Mouse (Mus musculus): ENCODE measurements around the gene Plekho2.

The Plekho2 gene

DNA sequence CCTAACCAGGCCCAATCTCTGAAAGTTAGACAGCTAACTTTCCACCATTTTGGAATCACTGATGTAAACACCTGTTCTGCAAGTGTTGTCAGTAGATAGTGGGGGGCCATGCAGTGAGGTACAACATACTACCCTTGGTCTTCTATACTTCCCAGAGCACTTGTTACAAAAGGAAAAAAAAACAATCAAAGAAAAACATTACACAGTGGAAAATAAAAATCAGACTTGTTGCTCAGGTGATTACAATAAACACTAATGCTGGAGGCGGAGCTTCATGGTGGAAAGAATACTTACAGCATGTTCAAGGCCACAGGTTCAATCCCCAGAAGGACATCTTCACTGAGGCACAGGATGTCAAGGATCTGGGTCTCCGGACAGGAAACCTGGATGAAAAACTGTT, 27.1 kb downstream of the Plekho2 start:
- DNase-seq = no peak

DNA sequence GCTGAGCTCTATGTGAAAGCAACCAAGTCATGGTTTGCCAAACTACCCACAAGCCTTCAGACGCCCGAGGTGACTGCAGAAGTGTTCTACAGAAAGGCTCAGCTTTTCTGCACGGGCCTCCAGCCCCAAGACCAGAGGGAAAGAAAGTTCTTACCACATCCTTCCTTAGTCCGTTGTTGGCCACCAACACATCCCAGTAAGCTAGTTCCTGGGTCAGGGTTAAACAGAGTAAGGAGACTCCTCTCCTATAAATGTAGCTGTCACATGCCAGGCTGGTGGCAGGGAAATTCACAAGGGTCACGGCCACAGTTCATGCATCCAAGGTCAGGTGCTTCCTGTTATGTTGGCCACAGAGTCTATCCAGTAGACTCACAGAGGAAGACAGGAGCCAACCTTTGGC, 27.7 kb downstream of the Plekho2 start:
- peak; percentile 57 for DNase-seq

DNA sequence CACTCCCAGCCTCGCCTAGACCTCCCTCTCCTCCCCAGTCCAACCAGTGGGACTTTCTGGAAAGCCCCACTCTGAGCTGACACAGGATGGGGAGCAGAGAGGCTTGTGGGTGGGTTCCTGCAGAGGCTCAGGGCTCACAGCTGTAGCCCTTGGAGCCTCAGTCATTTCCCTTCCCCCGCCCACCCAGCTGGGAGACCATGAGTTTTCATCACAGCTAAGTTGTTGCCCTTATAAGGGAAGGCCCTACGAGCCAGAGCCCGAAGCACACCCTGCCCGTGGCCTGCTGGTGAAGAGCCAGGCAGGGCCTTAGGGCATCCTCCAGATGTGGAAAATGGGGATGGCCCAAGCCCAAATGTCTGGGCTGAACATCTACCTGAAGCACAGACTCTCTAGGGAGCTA, 28.8 kb downstream of the Plekho2 start:
- peak; percentile 86 for DNase-seq

DNA sequence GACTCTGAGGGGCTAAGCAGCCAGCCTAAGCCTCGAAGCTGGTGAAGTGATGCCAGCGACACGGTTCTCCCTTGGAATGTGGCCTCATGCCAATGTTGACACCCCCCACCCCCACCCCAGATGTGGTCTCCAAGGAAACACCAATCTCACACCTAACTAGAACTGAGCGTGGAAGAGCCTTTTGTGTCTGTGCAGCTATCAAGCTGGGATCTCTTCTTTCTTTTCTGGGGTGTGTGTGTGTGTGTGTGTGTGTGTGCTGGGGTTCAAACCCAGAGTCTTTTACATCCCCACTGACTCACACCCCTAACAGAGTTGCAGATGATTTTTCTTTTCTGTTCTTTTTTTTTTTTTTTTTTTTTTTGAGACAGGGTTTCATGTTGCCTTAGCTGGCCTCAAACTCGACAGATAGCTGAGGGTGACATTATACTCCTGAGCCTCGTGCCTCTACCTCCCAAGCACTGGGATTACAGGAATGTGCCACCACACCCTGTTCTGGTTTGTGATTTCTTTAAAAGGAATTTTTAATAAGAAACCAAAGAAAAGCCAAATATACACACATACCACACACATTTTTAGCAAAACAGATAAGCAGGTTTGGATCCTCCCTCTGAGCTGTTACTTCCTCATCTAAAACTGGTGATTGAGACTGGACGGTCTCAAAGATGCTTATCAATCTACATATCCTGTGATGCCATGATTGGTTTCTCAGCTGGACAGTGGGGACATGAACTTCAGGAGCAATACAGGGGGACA, 29.6 kb downstream of the Plekho2 start:
- no peak for DNase-seq

DNA sequence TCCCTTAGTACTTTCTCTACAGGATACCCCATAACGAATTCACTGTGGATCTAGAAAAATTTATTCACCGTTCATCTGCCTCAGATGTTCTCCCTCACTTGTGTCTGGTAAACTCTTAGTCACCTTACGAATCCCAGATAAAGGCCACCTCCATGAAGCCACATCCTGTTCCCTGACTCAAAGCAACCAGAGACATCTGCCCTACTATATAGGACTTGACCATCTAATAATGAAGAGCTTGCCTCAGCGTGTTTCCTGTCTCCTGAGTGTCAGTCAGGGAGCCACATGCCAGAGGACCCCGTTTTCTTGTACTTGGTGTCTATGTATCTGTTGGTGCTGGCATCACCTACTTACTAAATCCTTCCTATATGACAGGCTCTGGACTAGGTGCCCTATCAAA, 30.2 kb downstream of the Plekho2 start:
- no peak for DNase-seq

DNA sequence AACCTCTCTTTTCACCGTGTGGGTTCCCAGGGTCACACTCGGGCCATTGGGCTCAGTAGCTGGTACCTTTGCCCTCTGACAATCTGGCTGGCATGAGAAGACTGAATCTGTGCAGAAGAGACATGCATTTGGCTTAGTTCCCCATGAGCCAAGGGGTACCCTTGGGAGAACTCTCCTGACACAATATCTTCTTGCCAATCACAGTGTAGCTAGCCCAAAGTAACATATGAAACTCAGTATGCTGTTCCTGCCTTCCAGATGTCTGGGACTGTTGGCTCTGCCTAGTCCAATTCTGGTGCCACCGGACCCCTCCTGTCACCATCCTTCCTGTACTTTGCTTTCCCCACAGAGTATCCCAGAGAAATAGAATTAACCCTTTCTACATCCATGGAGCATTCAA, 30.7 kb downstream of the Plekho2 start:
- no peak for DNase-seq

DNA sequence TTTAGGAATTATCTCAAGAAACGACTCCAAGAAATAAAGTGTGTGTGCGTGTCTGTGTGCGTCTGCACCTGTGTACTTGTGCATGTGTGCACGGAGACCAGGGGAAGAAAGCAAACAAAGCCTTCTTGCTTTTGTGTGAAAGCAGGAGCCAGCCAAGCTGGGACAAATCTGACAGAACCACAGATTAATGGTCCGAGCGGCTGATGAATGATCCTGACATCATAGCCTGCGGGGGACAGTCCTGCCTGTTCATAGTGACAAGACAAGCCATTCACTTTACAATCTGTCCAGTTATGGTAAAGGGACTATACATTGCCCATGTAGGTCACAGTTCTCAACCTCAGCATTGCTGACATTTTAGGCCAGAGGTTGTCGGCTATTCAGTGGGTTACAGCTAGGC, 31.5 kb downstream of the Plekho2 start:
- DNase-seq = no peak

DNA sequence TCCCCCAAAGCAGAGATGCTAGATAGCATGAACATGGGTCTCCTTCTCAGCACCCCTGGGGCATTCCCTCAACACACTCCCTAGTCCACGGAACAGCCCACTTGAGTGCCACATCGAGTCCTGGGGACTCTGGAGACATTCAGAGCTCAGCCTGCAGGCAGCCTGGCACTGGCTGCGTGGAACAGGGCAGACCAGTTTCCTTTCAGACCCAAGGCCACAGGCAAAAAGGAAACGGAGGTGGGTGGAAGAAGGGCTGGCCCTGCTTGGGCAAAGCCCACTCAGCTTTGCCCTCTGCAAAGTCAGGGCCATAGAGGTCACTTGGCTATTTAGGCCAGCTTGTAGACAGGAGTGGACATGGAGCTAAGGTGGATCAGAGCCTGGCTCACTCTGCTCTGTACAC, 32.0 kb downstream of the Plekho2 start:
- no peak for DNase-seq

DNA sequence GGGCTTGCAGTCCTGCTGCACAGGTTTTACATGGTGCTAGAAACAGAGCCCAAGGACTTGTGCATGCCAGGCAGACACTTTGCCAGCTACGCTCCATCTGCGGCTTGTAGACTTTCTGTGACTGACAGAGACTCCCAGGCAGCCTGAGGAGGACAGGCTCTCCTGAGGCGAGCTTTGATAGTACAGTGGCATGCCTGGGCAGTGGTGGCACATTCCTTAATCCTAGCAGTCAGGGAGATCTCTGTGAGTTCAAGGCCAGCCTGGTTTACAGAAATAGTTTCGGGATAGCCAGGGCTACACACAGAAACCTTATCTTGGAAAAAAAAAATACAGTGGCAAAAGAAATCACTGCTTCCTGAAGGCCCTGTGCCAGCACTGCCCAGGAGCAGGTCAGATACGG, 32.7 kb downstream of the Plekho2 start:
- no peak for DNase-seq

DNA sequence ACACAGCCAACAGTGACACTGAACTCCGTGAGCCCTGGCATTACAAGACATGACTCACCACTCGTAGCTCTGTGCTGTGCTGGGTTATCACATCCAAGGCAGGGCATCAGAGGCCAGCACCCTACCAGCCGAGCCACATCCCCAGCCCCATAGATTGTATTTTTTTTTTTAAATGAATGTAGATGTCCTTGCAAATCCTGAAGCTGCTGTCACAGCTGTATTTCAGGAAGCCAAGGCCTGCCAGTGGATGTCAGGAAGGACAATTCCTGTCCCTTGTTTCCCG, 33.5 kb downstream of the Plekho2 start:
- no peak for DNase-seq

DNA sequence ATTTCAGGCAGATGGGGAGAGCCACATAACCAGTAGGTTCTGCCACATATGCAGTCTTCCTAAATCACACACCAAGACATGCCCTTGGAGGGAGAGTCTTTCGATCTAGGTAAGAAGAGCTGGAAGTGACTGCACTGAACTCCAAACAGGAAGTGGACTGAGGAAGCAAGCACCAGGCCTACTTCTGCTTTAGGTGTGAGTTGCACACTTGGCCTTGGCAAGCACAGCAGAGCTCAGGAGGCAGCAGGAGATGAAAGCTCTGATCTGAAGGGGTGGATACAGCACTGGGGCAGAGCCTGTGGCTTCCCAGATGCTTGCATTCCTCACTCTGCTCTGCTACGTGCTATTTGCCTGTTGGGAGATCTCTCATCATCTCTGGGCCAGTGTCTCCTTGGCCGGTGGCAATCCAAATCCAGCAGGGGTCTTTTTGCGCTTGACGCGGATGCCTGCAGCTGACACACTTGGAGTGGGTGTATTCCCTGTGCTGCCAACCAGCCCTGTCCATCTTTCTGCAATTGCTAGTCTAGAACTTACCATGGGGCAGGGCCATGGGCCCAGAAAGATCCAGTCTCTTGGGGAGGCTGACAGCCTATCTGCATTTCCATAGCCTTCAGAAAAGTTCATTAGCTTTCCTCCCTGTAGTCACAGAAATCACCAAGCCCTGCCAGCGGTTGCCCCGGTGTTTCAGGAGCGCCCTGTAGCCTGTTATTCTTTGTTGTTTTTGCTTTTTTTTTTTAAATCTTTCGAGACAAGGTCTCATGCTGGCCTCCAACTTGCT, 34.0 kb downstream of the Plekho2 start:
- DNase-seq = no peak

DNA sequence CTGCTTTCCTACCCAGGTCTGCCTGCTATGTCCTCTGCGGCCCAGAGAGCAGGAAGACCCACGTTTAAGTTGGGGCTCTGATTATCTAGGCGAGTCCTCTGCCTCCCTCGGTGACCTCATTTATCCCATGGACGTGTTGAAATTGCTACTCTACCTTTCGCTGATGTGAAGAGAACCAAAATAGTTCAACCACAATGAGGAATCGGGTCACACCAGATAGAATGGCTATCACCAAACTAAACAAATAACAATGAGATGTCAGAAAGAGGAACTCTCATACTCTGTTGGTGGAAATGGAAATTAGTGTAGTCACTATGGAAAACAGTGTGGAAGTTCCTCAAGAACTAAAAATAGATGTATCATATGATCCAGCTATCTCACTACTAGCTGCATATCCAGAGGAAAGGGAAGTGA, 37.7 kb downstream of the Plekho2 start:
- DNase-seq = no peak

DNA sequence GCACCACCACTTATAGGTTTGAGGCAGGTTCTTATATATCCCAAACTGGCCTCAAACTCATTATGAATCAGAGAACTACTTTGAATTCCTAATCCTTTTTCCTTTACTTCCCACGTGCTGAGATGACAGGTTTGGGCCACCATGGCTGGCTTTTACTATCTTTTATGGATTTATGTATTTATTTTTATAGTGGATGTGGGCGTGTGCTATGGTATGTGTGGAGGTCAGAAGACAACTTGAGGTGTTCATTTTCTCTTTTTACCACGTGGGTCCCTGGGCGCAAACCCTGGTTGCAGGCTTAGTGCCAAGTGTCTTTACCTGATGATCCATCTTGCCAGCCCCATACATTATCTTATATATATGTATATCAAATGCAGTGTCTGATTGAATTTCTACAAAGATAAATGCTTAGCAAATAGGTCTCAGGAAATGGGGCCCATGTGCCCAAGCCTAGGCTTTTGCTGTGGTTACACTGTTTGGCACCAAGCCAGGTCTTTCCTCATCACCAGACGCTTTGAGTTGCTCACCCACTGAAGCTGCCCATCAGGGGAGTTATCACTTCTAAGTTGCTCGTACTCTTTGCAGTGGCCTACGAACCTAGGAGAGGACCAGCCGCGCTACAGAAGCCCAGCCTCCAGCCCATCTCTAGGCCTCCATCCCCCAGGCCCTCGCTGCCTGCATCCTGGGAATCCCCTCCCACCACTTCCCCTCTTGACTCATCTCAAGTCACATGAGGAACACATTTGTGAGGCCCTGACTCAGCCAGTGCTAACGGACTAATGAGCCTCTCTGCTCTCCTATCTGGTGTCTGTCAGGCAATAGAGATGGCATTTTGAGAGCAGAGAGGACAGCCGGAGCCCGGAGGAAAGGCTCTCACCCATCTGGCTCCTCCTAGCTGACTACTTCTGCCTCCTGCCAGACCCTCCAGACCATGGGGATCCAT, 38.4 kb downstream of the Plekho2 start:
- peak; percentile 69 for DNase-seq

DNA sequence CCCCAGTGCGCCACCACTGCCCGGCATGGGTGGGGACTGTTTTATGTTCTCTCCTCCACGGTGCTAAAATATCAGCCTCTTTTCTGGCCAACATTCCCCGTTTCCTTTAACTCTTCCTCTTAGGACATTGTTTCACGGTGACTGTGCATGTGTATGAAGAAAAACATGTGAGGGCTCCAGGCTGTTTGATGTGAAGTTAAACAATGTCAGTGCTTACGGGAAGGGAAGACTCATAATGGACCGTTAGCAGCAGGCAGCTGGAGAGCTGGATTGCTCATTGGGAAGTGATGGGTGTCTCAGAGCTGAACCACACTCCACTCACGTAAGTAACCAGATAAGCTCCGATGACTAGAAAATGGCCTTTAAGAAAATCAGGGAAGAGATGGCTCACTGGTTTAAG, 40.1 kb downstream of the Plekho2 start:
- no peak for DNase-seq

DNA sequence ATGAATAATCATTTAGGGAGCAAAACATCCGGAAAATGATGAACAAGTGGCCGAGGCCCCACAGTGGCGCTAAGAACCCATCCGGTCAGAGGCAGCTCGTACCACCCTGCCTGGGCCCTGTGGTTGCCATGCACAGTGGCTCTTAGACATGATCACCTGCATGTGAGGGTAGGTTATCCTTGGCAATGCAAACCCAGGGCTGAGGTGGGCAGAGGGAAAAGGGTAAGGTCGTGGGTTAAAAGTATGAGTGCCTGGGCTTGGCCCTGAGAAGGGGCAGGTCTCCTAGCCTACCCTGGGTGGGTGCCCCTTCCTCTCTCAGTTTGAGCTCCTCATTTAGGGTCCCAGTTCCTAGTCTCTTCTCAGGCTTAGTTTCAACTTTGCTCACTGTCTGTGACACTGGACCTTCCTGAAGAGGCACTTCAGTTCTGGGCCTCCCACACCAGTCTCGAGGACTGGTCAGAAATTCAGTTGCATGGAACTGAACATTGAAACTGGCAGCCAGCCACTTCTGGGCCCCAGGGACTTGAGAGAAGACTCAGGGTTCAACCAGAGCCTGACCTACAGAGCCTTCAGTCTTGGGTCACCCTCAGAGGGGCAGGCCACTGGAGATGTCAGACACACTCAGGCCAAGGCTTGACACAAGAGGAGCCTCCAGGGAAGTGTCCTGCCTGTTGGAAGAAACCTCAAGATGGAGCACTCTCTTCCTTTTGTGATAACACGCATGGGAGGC, 41.8 kb downstream of the Plekho2 start:
- no peak for DNase-seq

DNA sequence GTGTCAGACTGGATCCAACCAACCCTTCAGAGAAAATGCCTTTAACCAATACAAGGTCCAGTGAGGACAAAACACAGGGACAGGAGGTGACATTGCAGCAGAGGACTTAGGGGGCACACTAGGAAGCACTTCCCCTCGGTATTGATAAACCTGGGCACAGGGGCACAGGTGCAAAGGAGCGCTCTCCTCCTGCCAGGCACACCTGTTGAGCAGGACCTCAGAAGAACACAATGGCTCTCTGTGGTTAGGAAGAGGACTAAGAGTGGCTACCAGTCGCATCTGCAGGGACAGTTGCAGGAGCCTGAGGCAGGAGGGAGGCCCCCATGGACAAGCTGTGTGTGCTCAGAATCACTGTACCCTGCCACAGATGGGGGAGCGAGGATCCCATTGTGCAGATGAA, 43.3 kb downstream of the Plekho2 start:
- DNase-seq = peak; percentile 39

DNA sequence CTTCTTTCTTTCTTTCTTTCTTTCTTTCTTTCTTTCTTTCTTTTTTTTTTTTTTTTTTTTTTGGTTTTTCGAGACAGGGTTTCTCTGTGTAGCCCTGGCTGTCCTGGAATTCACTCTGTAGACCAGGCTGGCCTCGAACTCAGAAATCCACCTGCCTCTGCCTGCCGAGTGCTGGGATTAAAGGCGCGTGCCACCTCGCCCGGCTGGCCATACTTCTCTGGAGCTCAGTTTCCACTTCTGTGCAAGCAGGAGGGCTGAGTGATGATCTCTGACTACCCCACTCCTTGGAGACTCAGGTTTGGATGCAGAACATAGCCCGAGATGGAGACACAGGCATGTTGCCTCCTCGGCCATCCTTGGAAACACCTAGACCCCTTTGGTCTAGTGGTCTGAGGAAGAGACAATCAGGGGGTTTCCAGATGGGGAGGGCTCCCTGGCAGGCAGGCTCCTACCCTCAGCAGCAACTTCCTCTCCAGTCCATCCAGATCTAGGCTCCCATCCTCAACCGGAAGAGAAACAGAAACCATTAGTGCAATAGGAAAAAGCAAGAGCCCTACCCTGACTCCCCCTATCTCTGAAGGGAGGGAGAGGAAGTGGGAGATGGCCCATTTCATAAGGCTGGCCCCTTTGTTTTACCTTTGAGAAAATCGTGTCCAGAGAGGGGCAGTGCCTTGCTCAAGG, 43.9 kb downstream of the Plekho2 start:
- peak; percentile 43 for DNase-seq

DNA sequence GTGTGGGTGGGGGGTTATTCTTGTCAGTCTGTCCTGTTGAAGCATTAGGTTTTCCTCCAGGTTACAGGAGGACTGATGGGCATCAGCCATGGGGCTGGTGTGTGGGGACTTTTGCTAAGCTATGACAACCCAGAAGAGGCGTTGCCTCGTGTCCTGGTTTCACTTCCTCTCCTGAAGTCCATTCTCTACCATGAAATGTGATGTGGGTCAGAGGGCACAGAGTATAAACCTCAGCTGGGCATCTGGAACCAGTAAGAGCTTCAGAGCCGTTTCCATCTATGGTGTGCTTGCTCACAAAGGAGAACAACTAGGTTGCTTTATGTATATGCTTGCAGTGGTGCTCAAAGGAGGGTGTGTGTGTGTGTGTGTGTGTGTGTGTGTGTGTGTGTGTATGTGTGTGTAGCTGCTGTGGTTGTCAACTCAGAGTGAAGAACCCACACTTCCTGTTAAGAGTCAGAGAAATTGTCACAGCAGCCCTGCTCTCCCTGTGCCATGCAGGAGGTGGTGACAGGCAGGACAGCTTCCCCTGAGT, 44.6 kb downstream of the Plekho2 start:
- DNase-seq = peak; percentile 66

DNA sequence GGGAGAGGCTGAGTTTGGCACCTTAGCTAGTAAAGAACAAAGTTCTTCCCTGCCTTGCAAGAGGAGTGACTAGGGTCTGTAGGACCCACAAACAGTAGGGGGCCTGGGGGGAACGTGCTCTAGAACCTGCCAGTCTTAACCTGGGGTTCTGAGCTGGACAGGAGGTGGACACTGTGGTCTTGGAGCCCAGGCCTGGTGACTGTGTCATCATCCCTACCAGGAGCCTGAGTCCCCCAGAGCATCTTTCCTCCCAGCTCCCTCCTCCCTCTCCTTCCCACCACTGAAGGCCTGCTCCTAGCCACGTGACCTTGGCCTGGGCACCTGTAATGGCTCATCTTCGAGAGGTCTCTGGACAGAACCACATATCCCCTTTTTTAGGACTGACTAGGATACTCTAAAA, 45.7 kb downstream of the Plekho2 start:
- DNase-seq = no peak

DNA sequence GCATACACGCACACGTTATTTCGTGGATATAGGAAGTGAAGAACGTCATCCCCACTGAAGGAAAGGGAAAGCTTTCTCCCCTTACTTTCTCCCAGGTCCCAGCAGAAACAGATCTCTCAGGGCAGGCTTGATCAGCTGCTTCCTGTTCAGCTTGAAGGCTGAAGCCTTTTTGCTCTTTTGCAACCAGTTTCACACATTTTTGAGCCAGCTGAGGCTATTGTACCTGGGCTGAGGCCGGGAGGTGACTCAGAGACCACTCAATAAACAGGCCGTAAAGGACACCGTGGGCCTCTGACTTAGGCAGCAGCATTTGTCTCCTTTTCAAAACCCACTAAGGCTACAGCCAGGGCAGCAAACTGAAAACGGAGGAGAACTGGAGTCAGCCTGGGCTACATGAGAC, 46.9 kb downstream of the Plekho2 start:
- no peak for DNase-seq

DNA sequence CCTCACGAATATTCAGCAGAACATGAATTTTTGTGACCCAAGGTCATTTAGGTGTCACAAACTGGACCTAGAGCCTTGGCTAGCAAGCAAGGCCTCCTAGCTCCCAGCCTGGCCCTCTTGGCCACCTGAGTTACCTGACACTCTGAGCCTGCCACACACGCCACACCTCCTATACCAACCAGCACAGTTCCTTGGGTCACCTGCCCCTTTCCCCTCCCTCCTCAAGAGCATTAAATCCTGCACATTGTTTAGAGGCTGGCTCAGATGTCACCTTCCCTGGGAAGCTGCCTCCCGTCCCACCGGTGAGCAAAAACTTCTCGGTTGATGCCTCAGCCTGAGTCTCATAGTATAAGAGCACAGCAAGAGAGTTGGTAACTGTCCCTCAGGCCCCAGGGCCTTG, 48.6 kb downstream of the Plekho2 start:
- no peak for DNase-seq

DNA sequence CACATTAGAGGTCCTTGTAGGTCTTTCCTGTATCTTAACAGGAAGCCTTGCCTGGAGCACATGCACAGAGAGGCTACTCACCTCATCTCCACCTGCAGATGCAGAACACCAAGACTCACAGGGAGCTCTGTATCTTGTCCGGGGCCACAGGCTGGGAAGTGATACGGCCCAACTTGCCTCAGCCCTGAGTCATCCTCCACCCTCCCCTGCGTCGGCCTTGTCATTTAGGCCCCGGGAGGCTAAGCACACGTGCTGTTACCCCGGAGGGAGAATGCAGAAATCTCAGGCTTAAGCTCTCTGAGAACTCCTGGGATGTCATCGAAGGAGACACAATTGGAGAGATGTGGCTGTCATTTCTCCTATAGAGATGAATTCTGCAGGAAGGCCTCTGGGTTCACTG, 50.2 kb downstream of the Plekho2 start:
- DNase-seq = no peak
